Mouse (Mus musculus) limb, embryonic 14.5 days (tissue): ENCODE measurements around the gene Srcin1. TPM values are rescaled to one million over a fixed set of nuclear protein-coding genes. Genes with fewer than 3 reads are reported as not detected.

Source experiments
- ATAC-seq: fragments of 200-750 bp; cut with Nextera tagmentation; 2 replicates; pipeline ENCODE4 v1.8.0; 2017; ENCODE audit warnings: low read depth, moderate number of reproducible peaks, moderate TSS enrichment; ENCODE audit not compliant: low FRiP score
- DNase-seq: peaks from one replicate; pipeline ENCODE4 v3.0.0-alpha.2; 2015; ENCODE audit warnings: low spot score
- H3K27ac ChIP-seq: fragments of 300-500 bp; sonication (generic); replicated peaks from 2 replicates; pipeline ENCODE4 v1.5.1; 2014; ENCODE audit warnings: low read depth, mild to moderate bottlenecking, low read length, moderate library complexity, mixed read lengths
- H3K27me3 ChIP-seq: fragments of 300-500 bp; sonication (generic); 2 replicates; pipeline ENCODE4 v1.6.1; 2014; ENCODE audit warnings: low read length, mixed read lengths; ENCODE audit not compliant: control insufficient read depth, insufficient read depth
- H3K36me3 ChIP-seq: fragments of 300-500 bp; sonication (generic); 2 replicates; pipeline ENCODE4 v1.6.1; 2014; ENCODE audit warnings: mild to moderate bottlenecking, low read length, moderate library complexity, mixed read lengths; ENCODE audit not compliant: control insufficient read depth, insufficient read depth
- H3K4me1 ChIP-seq: fragments of 300-500 bp; sonication (generic); 2 replicates; pipeline ENCODE4 v1.6.1; 2014; ENCODE audit warnings: antibody characterized with exemption, low read length, mixed read lengths; ENCODE audit not compliant: control insufficient read depth, insufficient read depth
- H3K4me2 ChIP-seq: fragments of 300-500 bp; sonication (generic); replicated peaks from 2 replicates; pipeline ENCODE4 v1.6.1; 2014; ENCODE audit warnings: low read depth, mild to moderate bottlenecking, low read length, moderate library complexity; ENCODE audit not compliant: severe bottlenecking
- H3K4me3 ChIP-seq: fragments of 300-500 bp; sonication (generic); replicated peaks from 2 replicates; pipeline ENCODE4 v1.5.1; 2014; ENCODE audit warnings: low read length
- H3K9ac ChIP-seq: fragments of 300-500 bp; sonication (generic); 2 replicates; pipeline ENCODE4 v1.6.1; 2014; ENCODE audit warnings: mild to moderate bottlenecking, low read depth, low read length, moderate library complexity; ENCODE audit not compliant: severe bottlenecking
- H3K9me3 ChIP-seq: fragments of 300-500 bp; sonication (generic); 2 replicates; pipeline ENCODE4 v1.6.1; 2016; ENCODE audit warnings: low read length; ENCODE audit not compliant: control insufficient read depth
- POLR2A ChIP-seq: fragments of 200-500 bp; IDR thresholded peaks from 2 replicates; pipeline ENCODE4 v1.8.0; 2012; ENCODE audit warnings: inconsistent platforms, mild to moderate bottlenecking, moderate library complexity, borderline replicate concordance; ENCODE audit not compliant: insufficient read depth, insufficient read length; ENCODE audit errors: extremely low read depth
- WGBS: fragments of 180-500 bp; shearing (Covaris S2); extraction: QIAGEN DNeasy Blood & Tissue Kit; methylation state at CpG from one replicate; pipeline ENCODE4 v1.1.7; 2014; 5-methylcytosine and 5-hydroxymethylcytosine counted together
- polyA plus RNA-seq, 2 experiments: library from polyadenylated mRNA; depleted of rRNA in 1 of 2; stranded (reverse) in 1 of 2; unstranded in 1 of 2; fragments of >200 nt; fragmentation: Nextera tagmentation in 1 of 2; extraction: Ambion mirVana in 1 of 2; gene quantifications; 2 replicates each; pipeline versions ENCODE4 v1.2.1 to v1.2.3; 2012 to 2014

Srcin1 gene
- polyA plus RNA-seq, 2 experiments, result 0.39 to 4.0 TPM

DNA sequence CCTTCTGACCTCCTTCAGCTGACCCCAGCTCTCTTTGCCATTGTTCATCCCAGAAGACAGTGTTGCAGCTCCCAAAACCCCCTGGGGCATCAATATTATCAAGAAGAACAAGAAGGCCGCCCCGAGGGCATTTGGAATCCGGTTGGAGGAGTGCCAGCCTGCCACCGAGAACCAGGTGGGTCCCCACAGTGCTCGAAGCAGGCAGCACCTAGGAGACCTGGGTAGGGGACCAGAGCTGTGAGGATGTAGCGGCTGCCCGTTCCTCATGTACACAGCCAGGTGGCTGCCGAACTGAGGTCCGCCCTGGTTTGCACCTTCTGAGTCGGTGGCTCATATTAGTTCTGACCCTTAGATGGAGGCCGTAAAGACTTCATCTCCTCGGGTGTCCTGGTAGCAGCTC lies 110.0 kb downstream of the Srcin1 start:
- H3K9me3 ChIP-seq, result no peaks in the 10 kb centered on the region
- no peak overlapping the region for H3K9ac ChIP-seq
- no peaks in the 10 kb centered on the region for H3K27me3 ChIP-seq
- WGBS, result 73% methylated on average over 12 of the region's 12 CpGs
- no peak for TF ChIP-seq POLR2A
- peaks cover 81% of the 10 kb centered on the region for H3K36me3 ChIP-seq
- ATAC-seq (no peak), DNase-seq (no peak)
- no peak overlapping the region for H3K27ac ChIP-seq
- H3K4me1 ChIP-seq, result no peaks in the 10 kb centered on the region
- H3K4me2 ChIP-seq, result no peak overlapping the region
- no peak overlapping the region for H3K4me3 ChIP-seq

- no peak overlapping the region for H3K4me3 ChIP-seq
- H3K36me3 ChIP-seq, result peaks cover 85% of the 10 kb centered on the region
- H3K4me2 ChIP-seq, result no peak overlapping the region
- no peak overlapping the region for H3K27ac ChIP-seq
- DNase-seq (no peak), ATAC-seq (no peak)
- no peak overlapping the region for H3K9ac ChIP-seq
- no peaks in the 10 kb centered on the region for H3K4me1 ChIP-seq
- 82% methylated on average over 4 of the region's 4 CpGs for WGBS
- H3K9me3 ChIP-seq, result no peaks in the 10 kb centered on the region
- no peak for TF ChIP-seq POLR2A
- H3K27me3 ChIP-seq, result no peaks in the 10 kb centered on the region
These were observed 112.0 kb downstream of the Srcin1 start for GRCm38 (mm10) chr11:97463991-97464390.

DNA sequence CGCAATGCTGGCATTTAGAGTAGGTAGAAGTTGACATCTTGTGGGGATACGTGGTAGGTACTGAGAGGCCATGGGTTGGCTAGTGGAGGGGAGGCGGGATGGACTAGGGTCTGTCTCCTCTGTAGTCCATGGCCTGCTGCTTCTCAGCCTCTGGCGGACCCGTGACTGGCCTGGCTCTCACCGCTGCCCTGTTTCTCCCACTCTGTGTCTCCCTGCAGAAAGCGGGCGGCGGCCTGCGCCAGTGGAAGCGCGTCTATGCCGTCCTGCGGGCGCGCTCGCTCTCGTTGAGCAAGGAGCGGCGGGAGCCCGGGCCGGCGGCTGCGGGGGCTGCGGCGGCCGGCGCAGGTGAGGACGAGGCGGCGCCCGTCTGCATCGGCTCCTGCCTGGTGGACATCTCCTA lies 112.8 kb downstream of the Srcin1 start:
- H3K4me3 ChIP-seq, result no peak overlapping the region
- no peak overlapping the region for H3K27ac ChIP-seq
- TF ChIP-seq POLR2A, result no peak
- WGBS, result 45% methylated on average over 17 of the region's 33 CpGs
- DNase-seq (no peak), ATAC-seq (no peak)
- H3K4me2 ChIP-seq, result no peak overlapping the region
- H3K9me3 ChIP-seq, result no peaks in the 10 kb centered on the region
- no peaks in the 10 kb centered on the region for H3K4me1 ChIP-seq
- H3K36me3 ChIP-seq, result peaks cover 93% of the 10 kb centered on the region
- no peak overlapping the region for H3K9ac ChIP-seq
- H3K27me3 ChIP-seq, result no peaks in the 10 kb centered on the region

DNA sequence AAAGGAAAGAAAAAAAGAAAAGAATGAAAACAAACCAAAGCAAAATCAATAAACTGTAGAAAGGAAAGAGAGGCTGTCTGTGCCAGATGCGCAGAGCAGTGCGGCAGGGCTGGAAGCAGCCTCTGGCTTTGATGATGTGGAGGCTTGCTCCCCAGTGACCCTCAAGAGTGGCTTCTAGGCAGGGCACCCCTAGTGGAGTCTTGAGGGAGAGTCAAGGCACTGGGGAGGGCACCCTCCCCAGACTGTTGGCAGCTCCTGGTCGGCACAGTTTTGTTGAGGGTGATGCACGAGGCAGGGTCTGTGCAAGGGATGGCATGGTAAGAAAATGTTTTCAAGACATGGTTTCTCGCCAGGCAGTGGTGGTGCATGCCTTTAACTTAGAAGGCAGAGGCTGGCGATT lies 113.4 kb downstream of the Srcin1 start:
- ATAC-seq (no peak), DNase-seq (no peak)
- 85% methylated on average over 6 of the region's 6 CpGs for WGBS
- TF ChIP-seq POLR2A, result no peak
- peaks cover 95% of the 10 kb centered on the region for H3K36me3 ChIP-seq
- no peaks in the 10 kb centered on the region for H3K27me3 ChIP-seq
- no peaks in the 10 kb centered on the region for H3K4me1 ChIP-seq
- H3K9ac ChIP-seq, result no peak overlapping the region
- no peaks in the 10 kb centered on the region for H3K9me3 ChIP-seq
- no peak overlapping the region for H3K27ac ChIP-seq
- H3K4me3 ChIP-seq, result no peak overlapping the region
- no peak overlapping the region for H3K4me2 ChIP-seq

DNA sequence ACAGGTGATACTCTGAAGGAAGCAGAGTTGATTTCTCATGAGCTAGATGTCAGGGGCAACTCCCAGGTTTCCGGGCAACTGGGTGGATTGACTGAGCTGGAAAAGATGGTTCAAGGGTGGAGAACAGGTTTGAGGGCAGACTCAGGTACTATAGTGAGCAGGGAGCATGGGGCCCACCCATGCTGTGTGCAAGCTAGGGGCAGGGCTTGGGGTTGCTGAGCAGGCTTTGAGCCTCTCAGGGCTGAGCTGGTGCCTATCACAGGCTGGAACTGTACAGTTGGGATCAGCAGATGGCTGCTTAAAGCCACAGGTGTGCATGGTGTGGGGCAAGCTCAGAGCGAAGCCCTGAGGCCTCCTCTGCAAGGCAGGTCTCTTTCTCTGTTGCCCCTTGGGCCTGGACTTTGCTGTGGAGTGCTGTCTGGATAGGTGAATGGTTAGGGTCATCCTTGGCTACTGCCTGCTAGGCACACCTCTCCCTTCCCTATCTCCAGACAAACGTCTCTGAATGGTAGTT lies 114.6 kb downstream of the Srcin1 start:
- Histone ChIP-seq H3K36me3 (peaks cover 95% of the 10 kb centered on the region), H3K4me1 (no peaks in the 10 kb centered on the region), H3K4me2 (no peak overlapping the region), H3K27ac (no peak overlapping the region), H3K9me3 (no peaks in the 10 kb centered on the region), H3K4me3 (no peak overlapping the region), H3K9ac (no peak overlapping the region), H3K27me3 (no peaks in the 10 kb centered on the region)
- ATAC-seq (no peak), DNase-seq (no peak)
- 94% methylated on average over 3 of the region's 3 CpGs for WGBS
- no peak for TF ChIP-seq POLR2A

Other genes with a start within 250 kb of the Srcin1 start
- 0.08 and 0.09 TPM in 2 replicates for gene Gpr179, start 224.1 kb downstream of the Srcin1 start, polyA plus RNA-seq (2012; rRNA removed)
- gene Gpr179, start 224.1 kb downstream of the Srcin1 start, polyA plus RNA-seq (2014; fragmentation: Nextera tagmentation; extraction: Ambion mirVana), result 0.07 TPM in 2 replicates
- 13.7 and 14.1 TPM in 2 replicates for gene Socs7, start 213.6 kb downstream of the Srcin1 start, polyA plus RNA-seq (2012; rRNA removed)
- 2.6 and 3.0 TPM in 2 replicates for gene Socs7, start 213.6 kb downstream of the Srcin1 start, polyA plus RNA-seq (2014; fragmentation: Nextera tagmentation; extraction: Ambion mirVana)
- 28.9 and 37.9 TPM in 2 replicates for gene Arhgap23, start 160.7 kb downstream of the Srcin1 start, polyA plus RNA-seq (2012; rRNA removed)
- gene Arhgap23, start 160.7 kb downstream of the Srcin1 start, polyA plus RNA-seq (2014; fragmentation: Nextera tagmentation; extraction: Ambion mirVana), result 9.8 and 10.8 TPM in 2 replicates
- not detected in 2 replicates for gene 4933428G20Rik, start 75.8 kb downstream of the Srcin1 start, polyA plus RNA-seq (2012; rRNA removed)
- 0.19 and 0.36 TPM in 2 replicates for gene 4933428G20Rik, start 75.8 kb downstream of the Srcin1 start, polyA plus RNA-seq (2014; fragmentation: Nextera tagmentation; extraction: Ambion mirVana)
- 6.6 and 9.2 TPM in 2 replicates for gene Epop, start 53.5 kb upstream of the Srcin1 start, polyA plus RNA-seq (2012; rRNA removed)
- gene Epop, start 53.5 kb upstream of the Srcin1 start, polyA plus RNA-seq (2014; fragmentation: Nextera tagmentation; extraction: Ambion mirVana), result 4.4 and 4.8 TPM in 2 replicates
- 28.6 and 36.0 TPM in 2 replicates for gene Mllt6, start 87.2 kb upstream of the Srcin1 start, polyA plus RNA-seq (2012; rRNA removed)
- 4.9 and 6.1 TPM in 2 replicates for gene Mllt6, start 87.2 kb upstream of the Srcin1 start, polyA plus RNA-seq (2014; fragmentation: Nextera tagmentation; extraction: Ambion mirVana)
- 11.7 and 13.3 TPM in 2 replicates for gene Cisd3, start 109.6 kb upstream of the Srcin1 start, polyA plus RNA-seq (2012; rRNA removed)
- 13.6 and 14.9 TPM in 2 replicates for gene Cisd3, start 109.6 kb upstream of the Srcin1 start, polyA plus RNA-seq (2014; fragmentation: Nextera tagmentation; extraction: Ambion mirVana)
- gene Pcgf2, start 124.3 kb upstream of the Srcin1 start, polyA plus RNA-seq (2012; rRNA removed), result 130 and 179 TPM in 2 replicates
- gene Pcgf2, start 124.3 kb upstream of the Srcin1 start, polyA plus RNA-seq (2014; fragmentation: Nextera tagmentation; extraction: Ambion mirVana), result 18.1 and 21.5 TPM in 2 replicates
- gene Psmb3, start 127.2 kb upstream of the Srcin1 start, polyA plus RNA-seq (2012; rRNA removed), result 368 and 421 TPM in 2 replicates
- 489 and 508 TPM in 2 replicates for gene Psmb3, start 127.2 kb upstream of the Srcin1 start, polyA plus RNA-seq (2014; fragmentation: Nextera tagmentation; extraction: Ambion mirVana)
- gene Pip4k2b, start 168.5 kb upstream of the Srcin1 start, polyA plus RNA-seq (2012; rRNA removed), result 34.4 and 37.4 TPM in 2 replicates
- 2.2 and 2.3 TPM in 2 replicates for gene Pip4k2b, start 168.5 kb upstream of the Srcin1 start, polyA plus RNA-seq (2014; fragmentation: Nextera tagmentation; extraction: Ambion mirVana)
- 20.6 and 22.0 TPM in 2 replicates for gene Cwc25, start 190.4 kb upstream of the Srcin1 start, polyA plus RNA-seq (2012; rRNA removed)
- 11.6 and 11.7 TPM in 2 replicates for gene Cwc25, start 190.4 kb upstream of the Srcin1 start, polyA plus RNA-seq (2014; fragmentation: Nextera tagmentation; extraction: Ambion mirVana)
- 0.34 TPM in 1 of 2 replicates, not detected in the other for gene 1700001P01Rik, start 199.7 kb upstream of the Srcin1 start, polyA plus RNA-seq (2012; rRNA removed)
- 0.35 TPM in 1 of 2 replicates, not detected in the other for gene 1700001P01Rik, start 199.7 kb upstream of the Srcin1 start, polyA plus RNA-seq (2014; fragmentation: Nextera tagmentation; extraction: Ambion mirVana)
- gene Rpl23, start 206.3 kb upstream of the Srcin1 start, polyA plus RNA-seq (2012; rRNA removed), result 456 and 903 TPM in 2 replicates
- 730 and 764 TPM in 2 replicates for gene Rpl23, start 206.3 kb upstream of the Srcin1 start, polyA plus RNA-seq (2014; fragmentation: Nextera tagmentation; extraction: Ambion mirVana)
- 105 and 120 TPM in 2 replicates for gene Lasp1, start 222.8 kb upstream of the Srcin1 start, polyA plus RNA-seq (2012; rRNA removed)
- 95.7 and 103 TPM in 2 replicates for gene Lasp1, start 222.8 kb upstream of the Srcin1 start, polyA plus RNA-seq (2014; fragmentation: Nextera tagmentation; extraction: Ambion mirVana)